Comparison of ENCODE assay signal across 9 mouse cellular contexts in genomic region chr15:89376957-89377356, GRCm38 (mm10). TPM values are rescaled to one million over a fixed set of nuclear protein-coding genes. Genes with fewer than 3 reads are reported as not detected.
A peak's percentile ranks its signal among the peaks of the same experiment; 100 is the strongest.
DNase-seq lines count a peak whose midpoint lies in the region; ATAC-seq lines count a peak whose summit lies in the region.
"Had no signal": no experiment of that assay in that cellular context is flagged by ENCODE, and none has a peak within 500 bp of the region (broad histone marks: within the 10 kb centered on the region; RNA-seq: fewer than 3 reads in every experiment).

TSS of gene Tymp (minus strand) at chr15:89377039.

- no peaks in the 10 kb centered on the region for H3K9me3 ChIP-seq in heart, embryonic 16.5 days (replicated peaks; ENCODE audit: control insufficient read depth, low read length)
- no peaks in the 10 kb centered on the region for H3K9me3 ChIP-seq in neural tube, embryonic 15.5 days (replicated peaks)
- H3K9me3 ChIP-seq in kidney, embryonic 16.5 days (ENCODE audit: low read length), result no peaks in the 10 kb centered on the region
- H3K9me3 ChIP-seq in stomach, embryonic 16.5 days (replicated peaks; ENCODE audit: control insufficient read depth, low read length), result no peaks in the 10 kb centered on the region
- H3K9me3 ChIP-seq: hindbrain, embryonic 12.5 days; neural tube, embryonic 13.5 days had no signal

- H3K27me3 ChIP-seq in heart, embryonic 16.5 days (ENCODE audit: control insufficient read depth, insufficient read depth, low read length), result peaks cover 35% of the 10 kb centered on the region
- H3K27me3 ChIP-seq in neural tube, embryonic 15.5 days (replicated peaks), result peaks cover 46% of the 10 kb centered on the region
- peaks cover 48% of the 10 kb centered on the region for H3K27me3 ChIP-seq in kidney, embryonic 16.5 days (ENCODE audit: insufficient read depth, low read length)
- H3K27me3 ChIP-seq in stomach, embryonic 16.5 days (ENCODE audit: control insufficient read depth, insufficient read depth, low read length), result peaks cover 42% of the 10 kb centered on the region

- peak within 1 kb of the TSS; percentile 8; the same call in 1 of the 2 replicates for H3K4me3 ChIP-seq in heart, embryonic 16.5 days (ENCODE audit: low read length)
- H3K4me3 ChIP-seq in neural tube, embryonic 15.5 days (replicated peaks), result no peak within 1 kb of the TSS
- peak within 1 kb of the TSS; percentile 13 for H3K4me3 ChIP-seq in kidney, embryonic 16.5 days (ENCODE audit: low read length)
- no peak within 1 kb of the TSS for H3K4me3 ChIP-seq in stomach, embryonic 16.5 days (replicated peaks; ENCODE audit: low read length)

- DNase-seq in heart, adult 11 months, result no peak
- DNase-seq in neural tube, embryonic 10.5 days (ENCODE audit: extremely low spot score, low spot score), result peak; percentile 25
- no peak for DNase-seq in frontal cortex, postnatal 25 days (ENCODE audit: low spot score in 2 of 2)

- 0 out of 2 replicates have a peak within 1 kb of the TSS, but pooled peaks have one; percentile 9 for H3K9ac ChIP-seq in heart, embryonic 16.5 days (ENCODE audit: low read length)
- no peak within 1 kb of the TSS; the same call in 1 of the 2 replicates for H3K9ac ChIP-seq in neural tube, embryonic 15.5 days (replicated peaks)
- no peak within 1 kb of the TSS for H3K9ac ChIP-seq in kidney, embryonic 16.5 days (replicated peaks; ENCODE audit: low read length)
- no peak within 1 kb of the TSS for H3K9ac ChIP-seq in stomach, embryonic 16.5 days (ENCODE audit: low read length)
- H3K9ac ChIP-seq: hindbrain, embryonic 12.5 days had no signal

- peaks cover 28% of the 10 kb centered on the region for H3K4me1 ChIP-seq in heart, embryonic 16.5 days (ENCODE audit: control insufficient read depth, insufficient read depth, low read length)
- peaks cover 38% of the 10 kb centered on the region for H3K4me1 ChIP-seq in neural tube, embryonic 15.5 days
- peaks cover 30% of the 10 kb centered on the region for H3K4me1 ChIP-seq in kidney, embryonic 16.5 days (ENCODE audit: insufficient read depth, low read length)
- peaks cover 19% of the 10 kb centered on the region for H3K4me1 ChIP-seq in stomach, embryonic 16.5 days (ENCODE audit: control insufficient read depth, insufficient read depth, low read length)

- peaks cover 5% of the 10 kb centered on the region for H3K36me3 ChIP-seq in heart, embryonic 16.5 days (ENCODE audit: control insufficient read depth, insufficient read depth)
- H3K36me3 ChIP-seq in neural tube, embryonic 15.5 days, result peaks cover 8% of the 10 kb centered on the region
- H3K36me3 ChIP-seq in kidney, embryonic 16.5 days (ENCODE audit: insufficient read depth, low read length), result peaks cover 5% of the 10 kb centered on the region
- peaks cover 2% of the 10 kb centered on the region for H3K36me3 ChIP-seq in stomach, embryonic 16.5 days (ENCODE audit: control insufficient read depth, insufficient read depth, low read length)

- ATAC-seq in heart, embryonic 16.5 days (replicated peaks; ENCODE audit: extremely low read depth, insufficient read depth, low FRiP score), result no peak
- no peak for ATAC-seq in neural tube, embryonic 15.5 days (ENCODE audit: low FRiP score)
- ATAC-seq in kidney, embryonic 16.5 days (ENCODE audit: low FRiP score, low TSS enrichment), result no peak
- no peak for ATAC-seq in stomach, embryonic 16.5 days (ENCODE audit: insufficient read depth, low FRiP score)

- H3K4me2 ChIP-seq in heart, embryonic 16.5 days (ENCODE audit: low read depth, low read length), result peak within 1 kb of the TSS; percentile 32; the same call in 1 of the 2 replicates
- H3K4me2 ChIP-seq in neural tube, embryonic 15.5 days, result no peak within 1 kb of the TSS
- peak within 1 kb of the TSS; percentile 26 for H3K4me2 ChIP-seq in kidney, embryonic 16.5 days (replicated peaks; ENCODE audit: low read depth, low read length)
- H3K4me2 ChIP-seq in stomach, embryonic 16.5 days (ENCODE audit: low read depth, low read length), result 0 out of 2 replicates have a peak within 1 kb of the TSS, but pooled peaks have one; percentile 9

- no peak within 1 kb of the TSS for H3K27ac ChIP-seq in heart, embryonic 16.5 days (ENCODE audit: low read length)
- no peak within 1 kb of the TSS for H3K27ac ChIP-seq in neural tube, embryonic 15.5 days (replicated peaks)
- H3K27ac ChIP-seq in kidney, embryonic 16.5 days (ENCODE audit: low read length), result no peak within 1 kb of the TSS
- no peak within 1 kb of the TSS for H3K27ac ChIP-seq in stomach, embryonic 16.5 days (ENCODE audit: low read length)
- H3K27ac ChIP-seq: hindbrain, embryonic 12.5 days; neural tube, embryonic 13.5 days had no signal

- WGBS in heart, embryonic 16.5 days, result 23% methylated on average over 16 of the region's 16 CpGs
- whole genome bisulfite sequencing in neural tube, embryonic 15.5 days, result 20% methylated on average over 16 of the region's 16 CpGs
- WGBS in kidney, embryonic 16.5 days, result 16% methylated on average over 16 of the region's 16 CpGs
- 20% methylated on average over 16 of the region's 16 CpGs for WGBS in stomach, embryonic 16.5 days

RNA-seq across cellular contexts. Expression of gene Tymp, which starts in this region (rescaled TPM):
- polyA plus RNA-seq in heart, embryonic 16.5 days (2015; fragmentation: Nextera tagmentation; extraction: Ambion mirVana), result 0.92 and 0.97 TPM in 2 replicates
- polyA plus RNA-seq in neural tube, embryonic 15.5 days (2015; fragmentation: Nextera tagmentation; extraction: Ambion mirVana), result 2.1 and 2.6 TPM in 2 replicates
- polyA plus RNA-seq in kidney, embryonic 16.5 days (2015; fragmentation: Nextera tagmentation; extraction: Ambion mirVana), result 0.94 and 1.9 TPM in 2 replicates
- 1.3 and 1.4 TPM in 2 replicates for polyA plus RNA-seq in stomach, embryonic 16.5 days (2015; fragmentation: Nextera tagmentation; extraction: Ambion mirVana)

Comparison
In these comparisons a context has a peak if more than half of its experiments do, and no peak if none do; other contexts are left out.
1. H3K4me3 ChIP-seq: peak in heart, embryonic 16.5 days (single experiment) and kidney, embryonic 16.5 days (single experiment); none in neural tube, embryonic 15.5 days (single experiment) and stomach, embryonic 16.5 days (single experiment).